Mouse (Mus musculus) kidney, adult 18-20 months (tissue): ENCODE measurements at regions not wholly inside any gene's neighbourhood (a gene's known extent, or its start where the extent isn't known, plus 50 kb on each side); places are given as distances from the start of the nearest gene placed in this dataset.

Experiments used
- DNase-seq: peaks from one replicate; pipeline ENCODE4 v3.0.0; 2021

DNA sequence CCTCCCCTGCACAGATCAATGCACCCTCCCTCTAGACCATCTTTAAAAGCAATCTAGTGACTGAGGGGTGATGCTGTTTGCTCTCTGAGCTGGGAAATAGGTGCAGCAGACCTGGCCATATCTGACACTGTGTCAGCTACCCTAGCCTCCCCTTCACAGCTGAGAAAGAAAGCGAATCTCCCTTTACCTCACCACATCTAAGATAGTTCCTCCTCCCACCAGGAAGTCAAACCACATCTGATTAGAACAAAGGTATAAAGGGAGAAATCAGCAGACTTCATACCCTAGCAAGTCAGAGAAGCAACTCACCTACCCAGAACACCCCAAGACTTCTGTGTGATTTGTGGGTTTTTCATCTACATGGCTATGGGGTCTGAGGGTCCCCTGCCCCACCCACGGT lies 175.6 kb upstream of the Cadm1 start:
- no peak for DNase-seq

- DNase-seq = no peak
These were observed 175.1 kb upstream of the Cadm1 start for GRCm38 (mm10) chr9:47354866-47355265.

GRCm38 (mm10) chr9:47357756-47358399 lies 172.1 kb upstream of the Cadm1 start:
- peak; percentile 13 for DNase-seq

DNA sequence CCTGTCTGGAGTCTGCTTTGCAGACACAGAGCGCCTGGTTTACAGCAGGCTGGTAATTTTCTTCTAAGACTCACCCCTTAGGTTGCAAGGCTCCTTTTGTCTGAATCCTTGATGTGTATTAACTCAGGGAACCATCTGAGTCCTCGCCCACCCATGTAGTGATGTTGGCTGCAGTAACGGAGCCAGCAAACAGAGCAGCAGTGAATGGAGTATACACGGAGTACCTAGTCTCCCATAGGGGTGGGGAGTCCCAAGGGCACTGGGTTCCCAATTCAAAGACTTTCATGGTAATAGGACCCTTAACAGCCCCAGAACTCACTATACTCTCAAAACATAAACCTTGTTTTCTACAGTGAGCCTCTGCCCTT lies 171.6 kb upstream of the Cadm1 start:
- no peak for DNase-seq

DNA sequence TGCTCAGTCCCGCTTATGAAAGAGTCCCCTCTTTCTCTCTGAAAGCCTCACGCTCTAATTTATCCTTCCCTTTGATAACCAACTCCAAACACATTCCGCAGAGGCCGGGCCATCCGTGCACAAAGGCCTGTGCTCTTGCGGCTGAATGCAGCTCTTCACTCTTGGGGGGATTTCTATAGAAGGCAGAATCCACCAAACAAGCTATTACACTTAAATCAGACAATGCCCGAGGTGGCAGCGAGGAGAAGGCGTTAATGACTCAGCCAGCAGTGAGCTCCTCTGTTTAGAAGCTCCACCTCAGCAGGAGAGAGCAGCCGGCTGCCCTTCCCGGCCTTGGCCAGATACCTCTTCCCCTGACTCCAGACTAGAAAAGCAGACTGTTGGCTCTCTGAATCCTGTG lies 166.9 kb upstream of the Cadm1 start:
- no peak for DNase-seq

- no peak for DNase-seq
These were observed 165.2 kb upstream of the Cadm1 start for GRCm38 (mm10) chr9:47364762-47365161.

DNA sequence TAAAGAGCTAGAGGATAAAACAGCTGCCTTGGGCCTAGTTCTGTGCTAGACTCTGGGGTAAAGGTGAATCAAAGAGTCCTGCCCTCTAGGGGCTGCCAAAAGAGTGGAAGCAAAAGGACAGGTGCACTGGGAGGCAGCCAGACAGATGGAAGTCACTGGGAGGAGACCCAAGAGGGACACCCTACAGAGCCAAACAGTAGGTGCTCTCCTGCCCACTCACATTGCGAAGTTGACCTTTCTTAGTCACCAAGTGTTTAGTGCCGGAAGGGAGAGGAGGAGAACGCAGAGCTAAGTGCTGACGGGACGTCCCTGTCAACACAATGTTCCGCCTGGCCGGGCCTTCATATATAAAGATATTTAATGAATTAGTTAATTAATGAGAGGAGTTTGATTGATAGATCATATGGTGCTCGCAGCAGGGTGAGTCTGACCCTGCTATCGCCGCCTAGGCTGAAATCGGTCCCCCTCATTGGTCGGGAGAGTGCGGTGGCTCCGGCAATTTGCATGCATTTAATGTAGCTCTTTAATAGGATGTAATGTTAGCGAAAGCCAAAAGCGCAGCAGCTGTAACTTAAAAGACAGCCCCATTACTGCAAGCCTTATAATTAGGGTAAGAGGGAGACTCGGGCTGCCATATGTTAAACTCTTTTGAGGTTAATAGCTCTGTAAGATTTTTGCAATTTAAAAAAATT lies 162.6 kb upstream of the Cadm1 start:
- no peak for DNase-seq

DNA sequence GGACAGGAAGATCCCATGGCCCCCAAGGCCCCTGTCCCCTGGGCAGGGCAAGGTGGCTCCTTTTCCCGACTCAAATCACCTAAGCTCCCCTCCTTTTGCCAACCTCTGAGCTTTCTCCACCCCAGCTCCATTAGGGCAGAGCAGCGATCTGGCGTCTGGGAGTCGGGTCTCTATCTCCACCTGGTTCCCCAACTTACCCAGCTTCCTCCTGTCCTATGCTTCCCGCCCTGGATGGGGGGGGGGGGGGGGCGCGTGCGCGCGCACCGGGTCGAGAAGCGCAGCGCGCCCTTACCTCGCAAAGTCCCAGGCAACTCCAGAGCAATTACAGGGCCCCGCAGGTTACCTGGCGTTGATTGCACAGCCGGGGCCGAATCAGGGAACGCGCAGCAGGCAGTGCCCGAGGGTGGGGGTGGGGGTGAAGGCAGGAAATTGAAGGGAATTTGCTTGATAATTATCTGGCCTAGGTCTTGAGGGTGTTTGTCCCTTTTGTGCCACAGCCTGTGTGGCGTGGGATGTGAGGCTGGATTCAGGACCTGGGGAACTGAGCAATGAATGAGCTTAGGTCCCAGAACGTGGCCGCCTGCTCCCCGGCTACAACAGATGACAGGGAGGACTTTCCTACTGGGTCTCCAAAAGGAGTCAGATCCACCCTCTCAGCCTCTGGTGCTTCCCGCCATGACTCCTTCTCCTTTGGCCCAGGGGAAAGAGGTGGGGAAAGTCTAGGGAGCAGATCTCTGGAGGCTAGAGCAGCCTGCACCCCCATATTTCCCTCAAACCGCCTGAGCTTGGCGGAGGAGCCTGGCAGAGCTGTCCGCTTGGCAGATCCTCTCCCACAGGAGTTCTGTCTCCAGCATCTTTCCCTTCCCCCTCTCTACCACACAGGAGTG lies 161.7 kb upstream of the Cadm1 start:
- DNase-seq = no peak

- no peak for DNase-seq
These were observed 157.7 kb upstream of the Cadm1 start for GRCm38 (mm10) chr9:47372296-47372695.

GRCm38 (mm10) chr9:47374086-47374485 lies 155.9 kb upstream of the Cadm1 start:
- no peak for DNase-seq

GRCm38 (mm10) chr9:47376645-47377044 lies 153.3 kb upstream of the Cadm1 start:
- DNase-seq = no peak

- DNase-seq = no peak
These were observed 151.4 kb upstream of the Cadm1 start for GRCm38 (mm10) chr9:47378541-47378940.

DNA sequence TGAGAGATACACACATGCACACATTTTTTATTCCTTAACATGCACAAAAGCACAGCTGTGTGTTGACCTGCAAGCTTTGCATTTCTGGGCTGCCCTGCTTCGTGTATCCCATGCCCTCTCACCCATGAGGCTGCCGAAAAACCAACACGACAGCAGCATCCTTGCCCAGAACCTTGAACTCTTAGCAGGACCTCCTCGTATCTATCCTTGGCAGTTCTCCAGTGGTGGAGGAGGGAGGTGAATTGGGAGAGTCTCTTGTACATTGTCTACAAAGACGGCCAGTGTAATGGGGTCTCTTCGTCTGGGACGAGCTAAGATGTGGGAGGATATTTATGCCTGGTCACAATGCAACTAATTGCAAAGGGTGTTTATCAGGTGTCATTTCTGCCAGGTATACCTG lies 149.6 kb upstream of the Cadm1 start:
- no peak for DNase-seq

DNA sequence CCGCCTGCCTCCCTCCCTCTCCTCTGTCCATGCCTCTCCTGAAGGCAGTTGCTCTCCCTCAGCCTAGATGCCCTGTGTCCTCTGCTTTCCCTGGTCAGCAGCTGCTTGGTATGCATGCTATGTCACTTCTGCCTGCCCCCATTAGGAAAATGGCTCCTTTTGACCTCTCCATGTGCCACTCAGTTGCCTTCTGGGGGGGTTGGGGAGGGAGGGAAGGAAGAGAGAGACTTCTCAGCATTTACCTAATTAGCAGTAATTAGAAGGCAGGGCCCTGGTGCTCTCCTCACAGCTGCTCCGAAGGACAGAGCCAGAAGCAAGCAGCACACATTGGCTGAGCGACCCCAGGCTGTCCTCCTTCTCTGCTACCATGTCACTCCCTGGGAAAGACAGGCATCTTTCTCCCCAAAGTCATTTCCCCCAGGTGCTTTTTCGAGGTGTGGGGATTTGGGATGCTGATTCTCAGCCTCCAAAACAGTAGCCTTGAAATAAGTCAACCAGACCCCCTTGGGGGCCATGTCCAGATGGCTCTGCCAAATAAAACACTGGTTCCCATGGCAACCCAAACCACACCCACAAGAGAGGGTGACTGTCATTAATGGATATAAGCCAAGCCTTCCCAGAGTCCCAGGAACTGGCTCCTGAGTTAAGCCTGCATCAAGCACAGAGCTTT lies 145.7 kb upstream of the Cadm1 start:
- DNase-seq = no peak

- no peak for DNase-seq
These were observed 143.3 kb upstream of the Cadm1 start for GRCm38 (mm10) chr9:47386646-47387045.

GRCm38 (mm10) chr9:47387221-47387620 lies 142.8 kb upstream of the Cadm1 start:
- DNase-seq = no peak

- no peak for DNase-seq
These were observed 142.2 kb upstream of the Cadm1 start for GRCm38 (mm10) chr9:47387716-47388300.

GRCm38 (mm10) chr9:47389901-47390300 lies 140.1 kb upstream of the Cadm1 start:
- no peak for DNase-seq

DNA sequence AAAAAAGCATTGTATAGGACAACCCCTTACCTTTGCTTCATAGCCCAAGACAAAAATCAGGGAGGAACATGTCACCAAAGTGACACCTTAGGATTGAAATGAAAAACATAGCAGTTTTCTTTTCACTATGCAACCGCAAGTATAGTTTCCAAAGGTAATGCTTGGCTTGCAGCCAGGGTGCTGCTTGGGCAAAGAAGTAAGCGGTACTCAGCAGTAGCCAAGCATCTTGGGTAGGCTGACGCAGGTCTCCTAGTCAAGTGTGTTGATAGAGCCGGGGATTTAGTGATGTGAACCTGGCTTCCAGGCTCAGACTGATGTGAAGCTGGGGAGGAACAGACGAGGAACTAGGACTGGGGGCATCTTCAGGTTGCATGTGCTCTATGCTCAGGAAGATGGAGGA lies 138.3 kb upstream of the Cadm1 start:
- DNase-seq = no peak

GRCm38 (mm10) chr9:47399598-47399997 lies 130.4 kb upstream of the Cadm1 start:
- DNase-seq = no peak

DNA sequence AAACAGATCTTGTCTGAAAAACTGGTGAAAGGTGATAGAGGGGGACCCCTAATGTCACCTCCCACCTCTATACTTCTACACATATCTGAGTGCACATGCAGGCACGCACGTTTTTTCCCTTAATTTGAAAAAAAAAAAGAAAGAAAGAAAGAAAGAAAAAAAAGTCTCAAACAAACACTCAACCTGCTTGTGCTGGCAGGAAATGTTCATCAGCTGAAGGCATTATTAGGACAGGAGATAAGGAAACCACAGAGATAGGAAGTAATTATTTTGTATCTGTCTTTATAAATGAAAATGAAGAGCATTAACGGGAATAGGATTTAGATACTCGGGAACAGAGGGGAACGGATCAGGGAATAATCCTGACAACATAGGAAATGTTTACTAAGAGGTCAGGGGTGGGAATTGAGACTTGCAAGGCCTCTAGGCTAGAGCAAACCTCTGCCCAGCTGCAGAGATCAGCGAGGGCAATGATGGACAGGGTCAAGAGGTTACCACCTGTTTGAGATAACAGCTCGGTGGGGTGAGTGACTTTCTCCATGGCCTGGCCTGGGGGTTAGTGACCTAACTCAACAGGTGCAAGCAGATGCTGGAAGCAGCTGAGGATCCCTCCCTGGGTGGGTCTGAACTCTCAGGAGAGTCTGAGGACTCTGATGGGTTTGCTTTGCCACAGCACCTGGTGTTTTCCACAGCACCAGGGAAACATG lies 129.7 kb upstream of the Cadm1 start:
- no peak for DNase-seq

DNA sequence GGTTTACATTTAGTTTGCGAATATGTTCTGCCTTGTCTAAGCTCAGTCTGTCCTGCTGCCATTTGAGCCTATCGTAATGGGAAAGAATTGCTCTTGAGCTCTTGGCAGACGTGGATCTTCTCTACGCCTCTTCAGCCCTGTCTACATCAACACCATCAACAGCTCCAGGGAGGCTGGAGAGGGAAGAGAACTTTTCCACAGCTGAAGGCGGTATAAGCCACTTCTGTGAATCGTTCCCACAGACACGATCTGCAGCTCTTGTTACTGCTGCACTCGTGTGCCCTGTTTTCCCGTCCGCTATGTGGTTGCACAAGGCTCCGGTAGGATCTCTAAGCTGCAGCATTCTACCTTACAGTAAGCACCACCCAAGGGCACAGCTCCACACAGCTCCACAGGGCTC lies 128.5 kb upstream of the Cadm1 start:
- no peak for DNase-seq
